Mouse (Mus musculus): ENCODE measurements at regions not wholly inside any gene's neighbourhood (a gene's known extent, or its start where the extent isn't known, plus 50 kb on each side); places are given as distances from the start of the nearest gene placed in this dataset.
A peak's percentile ranks its signal among the peaks of the same experiment; 100 is the strongest.

DNA sequence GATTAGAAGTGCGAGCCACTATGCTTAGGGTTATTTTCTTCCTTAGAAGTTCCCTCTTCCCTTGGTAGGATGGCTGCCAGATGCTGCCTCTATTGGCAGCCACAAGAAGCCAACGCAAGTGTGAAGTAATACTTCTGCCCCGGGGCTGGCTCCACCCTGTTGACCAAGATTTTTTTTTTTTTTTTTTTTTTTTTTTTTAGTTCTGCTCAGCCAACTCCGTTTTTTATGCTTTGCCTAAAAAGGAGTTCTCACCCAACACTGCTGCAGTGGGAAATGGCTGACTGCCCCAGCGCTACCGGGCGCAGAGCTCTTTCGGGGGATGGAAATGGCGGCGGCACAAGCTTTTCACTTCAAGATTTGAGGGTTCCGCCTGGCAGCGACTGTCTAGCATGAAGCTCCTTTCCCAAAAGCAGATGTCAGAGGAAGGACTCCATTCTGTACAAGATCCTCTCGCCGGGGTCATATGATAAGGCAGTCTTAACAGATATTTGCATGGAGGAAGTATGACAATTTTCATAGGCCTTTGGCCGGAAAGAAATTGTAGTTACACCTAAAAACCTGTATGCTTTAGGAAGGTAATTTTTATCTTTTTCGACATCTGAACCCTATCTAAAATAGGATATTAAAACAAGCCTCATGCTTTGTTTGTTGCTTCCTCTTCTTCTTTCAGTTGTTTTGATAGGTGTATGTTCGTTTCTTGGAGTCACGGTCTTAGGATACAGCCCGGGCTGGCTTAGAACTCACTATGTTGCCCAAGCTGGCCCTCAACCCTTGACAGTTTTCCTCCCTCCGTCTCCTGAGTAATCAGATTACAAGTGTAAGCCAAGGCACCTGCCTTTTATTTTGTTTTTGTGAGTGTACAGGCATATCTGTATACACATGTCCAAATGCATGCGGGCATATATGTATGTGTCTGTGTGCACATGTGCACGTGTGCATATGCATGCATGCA lies 54.6 kb upstream of the Exoc6 start (continued):
- TF ChIP-seq CHD2 (IDR thresholded peaks at IDR 0.05; ENCODE audit: low read length) (no peak), IRF4 (IDR thresholded peaks at IDR 0.05; ENCODE audit: low read depth, low read length) (peak; percentile 59), CHD1 (IDR thresholded peaks at IDR 0.05; ENCODE audit: low read depth, low read length) (peak; percentile 83; the same call in 1 of the 2 replicates), MXI1 (IDR thresholded peaks at IDR 0.05; ENCODE audit: low read depth, low read length) (peak; percentile 69; the same call in 1 of the 2 replicates), SIN3A (IDR thresholded peaks at IDR 0.05; ENCODE audit: low read length) (no peak; the same call in 1 of the 2 replicates), ZC3H11A (IDR thresholded peaks at IDR 0.05; ENCODE audit: low read depth, low read length) (no peak; the same call in 1 of the 2 replicates), MAX (IDR thresholded peaks at IDR 0.05; ENCODE audit: low read length) (peak; percentile 51; the same call in 1 of the 2 replicates), POLR2AphosphoS2 (IDR thresholded peaks at IDR 0.05; ENCODE audit: low read depth, low read length) (no peak), MAFK (IDR thresholded peaks at IDR 0.05; ENCODE audit: insufficient replicate concordance, low read length) (no peak), MAZ (IDR thresholded peaks at IDR 0.05; ENCODE audit: low read depth, low read length) (0 out of 2 replicates have a peak, but pooled peaks have one; percentile 35)

DNA sequence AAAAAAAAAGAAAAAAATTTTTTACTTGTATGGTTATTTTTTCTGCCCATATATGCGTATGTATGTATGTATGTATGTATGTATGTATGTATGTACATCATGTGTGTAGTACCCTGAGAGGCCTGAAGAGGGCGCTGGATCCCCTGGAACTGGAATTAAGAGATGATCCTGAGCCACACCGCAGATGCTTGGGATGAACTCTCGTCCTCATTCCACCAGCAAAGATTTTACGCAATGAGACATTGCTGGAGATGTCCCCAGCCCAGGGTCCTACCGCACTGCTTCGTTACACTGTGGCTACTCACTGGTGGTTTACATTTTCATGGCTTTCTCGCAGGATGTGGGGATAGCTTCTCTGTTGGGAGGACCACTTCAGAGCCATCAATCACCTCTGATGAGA lies 53.5 kb upstream of the Exoc6 start:
- Histone ChIP-seq H3K4me3 (replicated peaks in 1 of 3; ENCODE audit: low read depth in 2 of 3, low read length in 2 of 3, poor library complexity in 1 of 3) (no peak overlapping the region), H3K79me2 (replicated peaks; ENCODE audit: control insufficient read depth, extremely low read depth, insufficient read depth, poor library complexity, severe bottlenecking) (no peaks in the 10 kb centered on the region), H3K27ac (ENCODE audit: insufficient read depth, low read depth) (no peak overlapping the region), H3K4me2 (ENCODE audit: insufficient read depth, low read depth, poor library complexity, severe bottlenecking) (no peak overlapping the region), H3K27me3 (replicated peaks) (no peaks in the 10 kb centered on the region), H3K4me1 (ENCODE audit: control insufficient read depth in 1 of 2, insufficient read depth in 2 of 2) (peaks cover 6 to 28% of the 10 kb centered on the region in 2 experiments; a peak in 3 of 4 replicates), H3K36me3 (replicated peaks in 1 of 2; ENCODE audit: control insufficient read depth in 1 of 2, insufficient read depth in 1 of 2, low read length in 1 of 2) (no peaks in the 10 kb centered on the region), H3K9ac (ENCODE audit: insufficient read depth, low read depth) (no peak overlapping the region), H3K9me3 (replicated peaks; ENCODE audit: low read length) (peaks cover 5% of the 10 kb centered on the region)
- no peak for DNase-seq (ENCODE audit: extremely low read depth)
- in situ Hi-C loops (cut with MboI; ENCODE audit: low pct_ligation_motif_present, low pct_unique_long_range_greater_than_20kb, low sequenced_read_pairs) (no loop called here), dilution Hi-C loops (cut with MboI; ENCODE audit: extremely low pct_ligation_motif_present, extremely low pct_unique_long_range_greater_than_20kb, low sequenced_read_pairs) (no loop called here)
- TF ChIP-seq E2F4 (IDR thresholded peaks at IDR 0.05; ENCODE audit: insufficient replicate concordance, low read depth, low read length) (no peak), CTCF (conservative IDR thresholded peaks at IDR 0.05 in 1 of 2, IDR thresholded peaks at IDR 0.05 in 1 of 2; ENCODE audit: low read depth in 2 of 2, low read length in 2 of 2) (peak in 1 of 2 experiments; percentile 28; a peak in 1 of 4 replicates), BHLHE40 (IDR thresholded peaks at IDR 0.05; ENCODE audit: low read depth, low read length) (no peak)

DNA sequence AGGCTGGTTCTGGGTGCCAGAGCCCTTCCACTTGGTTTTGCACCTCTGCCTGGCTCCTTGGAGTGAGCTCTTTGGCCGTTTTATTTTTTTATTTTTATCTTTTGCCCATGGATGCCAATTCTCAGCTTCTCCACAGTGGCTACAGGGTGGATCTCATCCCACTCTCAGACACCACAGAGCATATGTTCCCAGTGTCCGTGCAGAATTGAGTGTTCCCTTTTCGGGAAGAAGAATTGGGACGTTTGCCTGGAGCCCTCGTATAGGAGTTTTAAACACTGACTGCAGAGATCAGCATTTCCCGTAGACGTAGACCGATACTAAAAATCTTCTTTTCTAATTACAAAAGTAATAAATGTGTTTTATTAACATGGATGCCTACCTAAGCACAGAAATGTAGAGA lies 53.1 kb upstream of the Exoc6 start:
- Histone ChIP-seq H3K4me1 (ENCODE audit: control insufficient read depth in 1 of 2, insufficient read depth in 2 of 2) (peaks cover 6 to 31% of the 10 kb centered on the region in 2 experiments; a peak in 3 of 4 replicates), H3K27ac (ENCODE audit: insufficient read depth, low read depth) (no peak overlapping the region), H3K27me3 (replicated peaks) (no peaks in the 10 kb centered on the region), H3K4me3 (replicated peaks in 1 of 3; ENCODE audit: low read depth in 2 of 3, low read length in 2 of 3, poor library complexity in 1 of 3) (no peak overlapping the region), H3K79me2 (replicated peaks; ENCODE audit: control insufficient read depth, extremely low read depth, insufficient read depth, poor library complexity, severe bottlenecking) (no peaks in the 10 kb centered on the region), H3K36me3 (replicated peaks in 1 of 2; ENCODE audit: control insufficient read depth in 1 of 2, insufficient read depth in 1 of 2, low read length in 1 of 2) (no peaks in the 10 kb centered on the region), H3K9ac (ENCODE audit: insufficient read depth, low read depth) (no peak overlapping the region), H3K9me3 (replicated peaks; ENCODE audit: low read length) (peaks cover 5% of the 10 kb centered on the region), H3K4me2 (ENCODE audit: insufficient read depth, low read depth, poor library complexity, severe bottlenecking) (no peak overlapping the region)
- in situ Hi-C loops (cut with MboI; ENCODE audit: low pct_ligation_motif_present, low pct_unique_long_range_greater_than_20kb, low sequenced_read_pairs): no loop called here
- dilution Hi-C loops (cut with MboI; ENCODE audit: extremely low pct_ligation_motif_present, extremely low pct_unique_long_range_greater_than_20kb, low sequenced_read_pairs): no loop called here
- TF ChIP-seq MAFK (IDR thresholded peaks at IDR 0.05; ENCODE audit: insufficient replicate concordance, low read length) (no peak), CHD1 (IDR thresholded peaks at IDR 0.05; ENCODE audit: low read depth, low read length) (no peak), USF2 (conservative IDR thresholded peaks at IDR 0.05; ENCODE audit: low read depth, low read length) (no peak), EP300 (IDR thresholded peaks at IDR 0.05; ENCODE audit: low read length) (no peak), MEF2A (IDR thresholded peaks at IDR 0.05; ENCODE audit: borderline replicate concordance, low read depth, low read length) (no peak), RCOR1 (conservative IDR thresholded peaks at IDR 0.05; ENCODE audit: low read depth, low read length) (no peak), NRF1 (IDR thresholded peaks at IDR 0.05; ENCODE audit: low read depth, low read length) (no peak), SMC3 (IDR thresholded peaks at IDR 0.05; ENCODE audit: low read depth, low read length) (no peak), ZMIZ1 (IDR thresholded peaks at IDR 0.05; ENCODE audit: low read depth, low read length) (no peak), IRF4 (IDR thresholded peaks at IDR 0.05; ENCODE audit: low read depth, low read length) (no peak), RAD21 (IDR thresholded peaks at IDR 0.05; ENCODE audit: low read depth, low read length) (no peak)
- DNase-seq (ENCODE audit: extremely low read depth): no peak
